Mouse (Mus musculus) ES-Bruce4 (cell line): Measurements from ENCODE around the gene 1110008L16Rik. TPM values are rescaled to one million over a fixed set of nuclear protein-coding genes. Genes with fewer than 3 reads are reported as not detected.

Source experiments
- H3K27ac ChIP-seq: 2 replicates; pipeline ENCODE4 v1.5.1; 2012; ENCODE audit warnings: low read length, inconsistent platforms; ENCODE audit not compliant: insufficient read depth
- H3K27me3 ChIP-seq: 2 replicates; pipeline ENCODE4 v1.6.1; 2012; ENCODE audit warnings: mild to moderate bottlenecking, low read length, inconsistent platforms; ENCODE audit not compliant: control insufficient read depth, poor library complexity, insufficient read depth, severe bottlenecking
- H3K36me3 ChIP-seq: 2 replicates; pipeline ENCODE4 v1.6.1; 2012; ENCODE audit warnings: inconsistent platforms, mild to moderate bottlenecking, low read length, moderate library complexity; ENCODE audit not compliant: control insufficient read depth, poor library complexity, insufficient read depth, severe bottlenecking
- H3K4me1 ChIP-seq: one replicate; pipeline ENCODE4 v1.8.1; 2011; ENCODE audit warnings: low read length; ENCODE audit not compliant: control insufficient read depth, insufficient read depth
- H3K4me3 ChIP-seq: 2 replicates; pipeline ENCODE4 v1.5.1; 2011; ENCODE audit warnings: low read depth, mild to moderate bottlenecking, low read length
- H3K9ac ChIP-seq: 2 replicates; pipeline ENCODE4 v1.6.1; 2012; ENCODE audit warnings: low read depth, mild to moderate bottlenecking, inconsistent platforms; ENCODE audit not compliant: poor library complexity, severe bottlenecking
- H3K9me3 ChIP-seq: replicated peaks from 2 replicates; pipeline ENCODE4 v1.6.1; 2012; ENCODE audit warnings: mild to moderate bottlenecking, low read length, inconsistent platforms; ENCODE audit not compliant: control insufficient read depth, poor library complexity, insufficient read depth, severe bottlenecking
- CTCF ChIP-seq: IDR thresholded peaks from one replicate; pipeline ENCODE4 v1.8.1; 2011; ENCODE audit warnings: low read depth, low read length
- EP300 ChIP-seq: IDR thresholded peaks from 2 replicates; pipeline ENCODE4 v1.6.1; 2011; ENCODE audit warnings: low read depth, low read length; ENCODE audit not compliant: insufficient read depth
- POLR2A ChIP-seq: IDR thresholded peaks from one replicate; pipeline ENCODE4 v1.8.1; 2011; ENCODE audit warnings: low read length; ENCODE audit not compliant: insufficient read depth
- polyA plus RNA-seq: library from polyadenylated mRNA; stranded (reverse); fragments of >200 nt; gene quantifications from 2 replicates; pipeline ENCODE4 v1.2.4, GENCODE M21; 2011; ENCODE audit warnings: low read depth; ENCODE audit not compliant: missing spikeins, insufficient read depth, insufficient read length

1110008L16Rik gene
- polyA plus RNA-seq, 1 experiment = 32.6 TPM

- no peaks in the 10 kb centered on the region for H3K9me3 ChIP-seq
- TF ChIP-seq POLR2A (peak; percentile 74), EP300 (no peak), CTCF (no peak)
- no peaks in the 10 kb centered on the region for H3K4me1 ChIP-seq
- peaks cover 2% of the 10 kb centered on the region; the same call in 1 of the 2 replicates for H3K36me3 ChIP-seq
- no peaks in the 10 kb centered on the region for H3K27me3 ChIP-seq
- peak overlapping the region; percentile 87 for H3K27ac ChIP-seq
- peak overlapping the region; percentile 99 for H3K4me3 ChIP-seq
- peak overlapping the region; percentile 68 for H3K9ac ChIP-seq
These were observed 99.1 kb downstream of the 1110008L16Rik start for GRCm38 (mm10) chr12:55398240-55399127.

DNA sequence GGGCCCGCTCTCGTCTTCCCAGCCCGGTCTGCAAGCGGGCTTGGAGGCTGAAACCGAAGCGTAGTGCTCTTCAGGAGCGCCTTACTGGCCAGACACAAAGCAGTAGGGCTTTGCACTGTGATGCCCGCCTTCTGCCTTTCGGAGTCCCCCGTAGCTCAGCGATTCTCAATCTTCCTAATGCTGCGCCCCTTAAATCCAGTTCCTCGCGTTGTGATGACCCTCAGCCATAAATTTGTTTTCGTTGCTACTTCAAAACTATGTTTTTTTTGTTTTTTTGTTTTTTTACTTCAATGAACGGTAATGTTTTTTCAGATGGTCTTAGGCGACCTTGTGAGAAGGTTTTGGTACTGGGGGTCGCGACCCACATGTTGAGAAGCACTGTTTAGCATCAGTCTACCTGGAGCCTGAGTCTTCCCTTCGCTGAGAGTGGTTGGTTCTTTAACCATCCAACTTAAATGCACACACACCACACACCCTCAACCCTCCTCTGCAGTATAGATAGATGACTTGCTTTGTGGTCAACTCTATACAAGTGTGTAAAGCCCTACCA, 99.8 kb downstream of the 1110008L16Rik start:
- Histone ChIP-seq H3K4me3 (peak overlapping the region; percentile 77), H3K9ac (peak overlapping the region; percentile 68), H3K4me1 (no peaks in the 10 kb centered on the region), H3K36me3 (peaks cover 2% of the 10 kb centered on the region; the same call in 1 of the 2 replicates), H3K9me3 (no peaks in the 10 kb centered on the region), H3K27ac (peak overlapping the region; percentile 13; the same call in 1 of the 2 replicates), H3K27me3 (no peaks in the 10 kb centered on the region)
- TF ChIP-seq EP300 (no peak), POLR2A (no peak), CTCF (no peak)

- no peaks in the 10 kb centered on the region for H3K9me3 ChIP-seq
- peaks cover 34% of the 10 kb centered on the region for H3K36me3 ChIP-seq
- H3K4me3 ChIP-seq = no peak overlapping the region
- H3K9ac ChIP-seq = no peak overlapping the region
- H3K4me1 ChIP-seq = no peaks in the 10 kb centered on the region
- no peaks in the 10 kb centered on the region for H3K27me3 ChIP-seq
- H3K27ac ChIP-seq = no peak overlapping the region
- no peak for TF ChIP-seq POLR2A
These were observed 108.5 kb downstream of the 1110008L16Rik start for GRCm38 (mm10) chr12:55407888-55408287.

- TF ChIP-seq CTCF = no peak
- no peak for TF ChIP-seq EP300
- no peak for TF ChIP-seq POLR2A
- H3K4me1 ChIP-seq = no peaks in the 10 kb centered on the region
- H3K36me3 ChIP-seq = peaks cover 41% of the 10 kb centered on the region
- no peak overlapping the region for H3K4me3 ChIP-seq
- H3K27me3 ChIP-seq = no peaks in the 10 kb centered on the region
- no peak overlapping the region for H3K27ac ChIP-seq
- no peaks in the 10 kb centered on the region for H3K9me3 ChIP-seq
- H3K9ac ChIP-seq = no peak overlapping the region
These were observed 115.9 kb downstream of the 1110008L16Rik start for GRCm38 (mm10) chr12:55415255-55415654.

DNA sequence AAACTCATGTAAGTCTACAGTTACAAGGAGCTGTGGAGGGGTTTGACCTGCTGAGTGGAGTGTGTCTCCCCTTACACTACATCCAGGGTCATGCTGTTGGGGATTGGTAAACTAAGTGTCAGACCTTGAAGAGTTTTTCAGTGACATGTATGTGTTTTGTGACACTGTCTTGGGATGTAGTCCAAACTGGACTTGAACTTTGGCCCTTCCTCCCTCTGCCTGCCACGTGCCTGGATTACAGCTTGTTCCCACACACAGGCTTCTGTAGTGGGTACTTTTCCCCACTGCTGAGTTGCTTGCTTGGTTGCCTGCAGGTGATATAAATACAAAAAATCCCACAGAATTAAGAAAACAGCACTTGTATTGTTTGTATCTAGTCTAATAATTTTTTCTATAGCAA, 116.4 kb downstream of the 1110008L16Rik start:
- no peak overlapping the region for H3K27ac ChIP-seq
- H3K4me1 ChIP-seq = no peaks in the 10 kb centered on the region
- TF ChIP-seq POLR2A = no peak
- TF ChIP-seq EP300 = no peak
- TF ChIP-seq CTCF = no peak
- H3K9ac ChIP-seq = no peak overlapping the region
- H3K27me3 ChIP-seq = no peaks in the 10 kb centered on the region
- no peak overlapping the region for H3K4me3 ChIP-seq
- H3K9me3 ChIP-seq = no peaks in the 10 kb centered on the region
- peaks cover 37% of the 10 kb centered on the region for H3K36me3 ChIP-seq

DNA sequence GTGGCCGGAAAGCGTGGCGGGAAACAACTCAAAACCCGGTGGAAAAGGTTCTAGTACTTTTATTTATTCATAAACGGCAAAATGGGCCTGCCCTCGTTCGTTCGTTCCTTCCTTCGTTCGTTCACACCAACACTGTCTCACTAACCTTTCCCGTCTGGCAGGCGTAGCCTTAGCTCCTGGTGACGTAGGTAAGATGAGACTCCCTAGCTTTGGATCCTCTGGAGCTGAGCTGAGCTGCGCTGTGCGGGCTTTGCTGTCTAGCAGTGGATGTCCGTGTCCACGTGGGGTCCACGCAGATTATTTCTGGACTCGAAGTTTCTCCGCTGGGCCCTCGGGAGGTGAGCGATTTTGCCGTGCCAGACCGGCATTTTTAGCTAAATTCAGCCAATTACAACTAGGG, 120.8 kb downstream of the 1110008L16Rik start:
- peak overlapping the region; percentile 29 for H3K4me3 ChIP-seq
- no peaks in the 10 kb centered on the region for H3K27me3 ChIP-seq
- no peaks in the 10 kb centered on the region for H3K9me3 ChIP-seq
- peak overlapping the region; percentile 23 for H3K27ac ChIP-seq
- peak overlapping the region; percentile 33 for H3K9ac ChIP-seq
- no peaks in the 10 kb centered on the region for H3K4me1 ChIP-seq
- H3K36me3 ChIP-seq = peaks cover 18% of the 10 kb centered on the region
- TF ChIP-seq POLR2A (no peak), EP300 (no peak), CTCF (no peak)
